Mouse (Mus musculus) Muller cell, postnatal 12 days (primary cell): Measurements from ENCODE around the gene Tacc2.

Experiments
- DNase-seq: peaks from one replicate; pipeline ENCODE4 v3.0.0-alpha.2; 2015; ENCODE audit errors: inconsistent ontology term

Tacc2 gene

DNA sequence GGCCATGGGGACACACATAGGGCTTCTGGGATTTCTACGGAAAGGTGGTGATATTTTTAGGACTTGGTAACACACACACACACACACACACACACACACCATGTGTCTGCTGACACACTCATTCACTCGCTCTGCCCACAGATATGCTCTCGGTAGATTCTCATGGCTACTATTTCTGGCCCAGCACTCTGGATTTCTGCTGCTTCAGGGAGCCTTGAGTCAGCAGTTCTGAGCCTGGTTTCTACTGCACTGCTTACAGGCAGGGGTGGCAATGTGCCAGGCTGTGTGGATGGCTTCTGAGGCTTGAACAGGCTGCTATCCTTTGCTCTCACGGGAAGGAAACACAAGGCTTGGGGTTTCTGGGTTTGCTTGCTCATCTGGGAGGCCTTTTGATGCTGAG lies 104.6 kb downstream of the Tacc2 start:
- DNase-seq: peak; percentile 45

DNA sequence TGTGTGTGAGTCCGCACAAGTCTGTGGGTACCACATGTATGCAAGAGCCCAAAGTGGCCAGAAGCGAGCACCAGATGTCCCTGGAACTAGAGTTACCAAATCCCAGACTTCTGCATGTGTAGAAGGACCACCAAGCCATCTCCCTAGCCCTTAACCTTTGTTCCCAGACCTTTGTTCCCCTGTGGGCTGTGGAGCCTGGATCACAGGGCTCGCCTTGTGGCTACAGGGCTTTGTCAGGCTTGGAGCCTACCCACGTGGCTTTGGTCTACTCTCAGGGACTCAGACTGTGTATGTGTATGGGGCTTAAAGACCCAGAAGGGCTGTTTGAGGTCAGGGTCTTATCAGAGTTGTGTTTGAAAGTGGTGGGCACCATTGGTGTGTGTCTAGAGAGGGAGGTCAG lies 111.4 kb downstream of the Tacc2 start:
- no peak for DNase-seq

DNA sequence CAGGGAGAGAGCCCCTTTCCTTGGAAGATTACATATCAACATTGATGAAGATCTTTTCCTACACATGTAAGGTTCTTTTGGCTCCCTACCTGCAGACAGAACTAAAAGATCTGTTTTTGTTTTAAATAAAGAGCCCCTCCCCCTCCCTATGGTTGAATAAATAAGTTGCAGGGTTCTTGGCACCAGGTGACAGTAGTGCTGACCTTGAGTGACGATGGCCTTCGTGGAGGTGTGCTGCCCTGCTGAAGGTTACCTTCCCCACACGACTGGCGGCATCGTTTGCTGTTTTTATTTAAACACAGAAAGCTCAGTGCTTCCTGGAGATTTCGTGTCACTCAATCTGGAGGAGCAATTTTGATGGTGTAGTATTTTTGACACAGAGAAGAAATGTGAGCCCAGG lies 113.6 kb downstream of the Tacc2 start:
- DNase-seq: no peak

DNA sequence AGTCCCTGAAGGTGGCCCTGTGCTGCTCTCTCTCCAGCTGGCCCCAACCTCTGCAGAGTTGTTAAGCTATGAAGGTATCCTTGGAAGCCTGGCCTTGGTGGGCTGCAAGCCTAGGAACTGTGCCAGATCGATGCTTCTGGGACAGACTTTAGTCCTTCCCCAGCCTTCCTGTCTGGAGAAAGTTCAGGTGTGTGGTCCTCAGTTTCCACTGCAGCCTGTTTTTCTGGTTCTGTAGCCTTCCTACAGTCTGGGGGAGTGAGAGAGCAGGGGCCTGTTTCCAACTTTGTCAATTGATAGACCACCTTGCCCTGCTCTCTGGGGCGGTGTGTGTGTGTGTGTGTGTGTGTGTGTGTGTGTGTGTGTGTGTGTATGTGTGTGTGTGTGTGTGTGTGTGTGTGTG lies 114.7 kb downstream of the Tacc2 start:
- no peak for DNase-seq

DNA sequence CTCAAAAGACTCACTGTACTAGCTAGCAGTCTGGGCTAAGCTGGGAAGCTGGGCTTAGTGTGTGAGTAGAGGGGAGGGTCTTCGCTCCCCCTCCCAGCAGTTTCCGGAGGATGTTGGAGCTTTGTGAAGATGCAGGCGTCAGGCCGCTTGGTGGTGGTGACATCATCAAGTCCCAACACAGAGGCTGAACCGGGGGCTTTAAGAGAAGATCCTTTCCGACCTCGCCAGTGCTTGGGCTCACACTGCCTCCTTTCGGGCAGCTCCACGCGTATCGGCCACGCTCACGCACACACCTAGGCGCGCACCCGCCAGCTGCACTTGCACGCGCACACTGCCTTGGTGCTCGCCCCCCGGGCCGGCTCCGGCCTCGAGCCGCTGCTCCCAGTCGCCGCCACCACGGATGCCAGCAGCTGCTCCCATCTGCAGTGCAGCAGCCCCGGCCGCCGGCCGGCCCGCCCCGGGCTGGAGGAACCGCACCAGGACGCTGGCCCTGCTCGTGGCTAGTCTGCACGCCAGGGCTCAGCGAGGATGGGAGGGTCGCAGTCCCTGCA lies 115.2 kb downstream of the Tacc2 start:
- peak; percentile 74 for DNase-seq

DNA sequence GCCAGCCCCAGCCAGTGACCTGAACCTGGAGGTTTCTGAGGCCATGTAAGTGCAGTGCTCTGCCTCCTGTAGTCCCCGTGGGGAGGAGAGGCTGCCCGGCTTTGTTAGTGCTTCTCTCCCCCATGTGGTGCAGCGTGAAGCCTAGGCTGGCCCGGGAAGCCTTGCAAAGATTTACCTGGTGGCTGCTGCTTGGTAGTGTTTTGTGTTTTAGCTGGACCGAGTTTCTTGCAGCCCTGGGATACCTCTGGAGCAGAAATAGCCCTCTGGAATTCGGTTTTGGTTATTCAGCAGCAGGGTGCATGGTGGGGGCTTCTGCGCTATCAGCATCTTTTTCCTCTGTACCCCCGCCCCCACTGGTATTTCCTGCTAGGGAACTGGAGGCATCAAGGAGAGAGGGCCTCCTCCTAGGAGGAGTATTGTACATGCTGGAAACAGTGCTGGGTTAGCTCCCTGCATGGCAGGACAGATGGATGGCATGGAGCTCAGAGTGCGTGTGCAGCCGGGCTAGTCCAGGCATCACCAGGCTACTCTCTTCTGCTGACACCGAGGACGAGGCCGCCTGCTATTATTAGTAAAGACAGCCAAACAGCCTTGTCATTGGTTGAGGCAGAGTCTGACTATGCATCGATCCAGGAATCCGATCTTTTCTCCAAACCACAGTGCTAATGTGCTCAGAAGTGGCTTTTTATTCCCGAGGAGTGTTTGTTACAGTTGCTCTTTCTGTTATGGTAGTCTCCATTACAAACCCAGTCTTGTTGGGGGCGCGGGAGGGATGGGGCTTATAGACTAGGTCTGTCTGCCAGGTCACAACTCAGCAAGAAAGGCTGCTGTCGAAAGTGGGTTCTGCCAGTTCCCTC lies 115.9 kb downstream of the Tacc2 start:
- DNase-seq: peak; percentile 63

DNA sequence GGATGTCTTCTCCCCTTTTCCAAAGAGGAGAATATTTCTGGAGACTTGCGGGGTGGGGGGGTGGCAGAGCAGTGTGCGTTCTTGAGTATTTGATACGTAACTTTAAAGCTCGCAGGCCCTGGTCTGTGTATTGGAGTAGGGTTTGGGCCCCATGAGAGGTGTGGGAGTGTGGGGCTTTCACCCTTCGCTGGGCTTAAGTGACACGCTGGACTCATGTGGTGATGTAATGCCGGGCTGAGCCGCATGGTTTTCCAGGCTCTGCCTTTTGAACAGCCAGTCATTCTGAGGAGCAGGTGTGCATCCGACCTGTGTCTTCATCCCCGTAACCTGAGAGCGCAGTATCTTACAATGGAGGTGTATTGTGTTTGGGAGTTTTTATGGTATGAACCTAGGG lies 116.6 kb downstream of the Tacc2 start:
- DNase-seq: no peak

DNA sequence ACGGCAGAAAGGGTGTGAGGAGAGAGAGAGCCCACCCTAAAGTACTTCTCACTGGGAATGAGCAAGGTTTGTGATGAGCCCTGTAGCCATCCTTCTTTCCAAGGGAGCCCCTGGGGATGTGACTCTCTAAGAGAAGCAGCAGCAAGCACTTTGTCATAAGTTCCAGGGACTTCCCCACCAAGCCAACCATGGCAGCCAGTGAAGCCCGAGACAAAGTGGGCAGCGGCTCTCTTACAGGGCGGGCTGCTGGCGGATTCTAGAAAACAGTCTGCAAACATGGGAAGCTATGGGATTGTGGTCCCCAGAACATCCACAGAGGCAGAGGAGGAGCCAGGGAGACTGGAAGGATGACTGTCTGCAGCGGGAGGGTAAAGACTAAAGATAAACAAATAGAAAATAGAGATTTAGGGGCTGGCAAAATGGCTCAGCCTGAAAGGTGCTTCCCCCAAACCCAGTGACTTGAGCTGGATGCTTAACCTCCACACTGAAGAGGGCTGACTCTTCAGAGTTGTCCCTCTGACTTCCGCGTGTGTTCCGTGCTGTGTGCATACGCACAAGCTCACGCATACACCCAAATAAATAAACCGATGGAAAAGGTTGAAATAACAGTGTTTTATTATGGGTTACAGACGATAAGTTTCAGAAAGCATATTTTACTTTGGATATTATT lies 118.6 kb downstream of the Tacc2 start:
- DNase-seq: no peak

DNA sequence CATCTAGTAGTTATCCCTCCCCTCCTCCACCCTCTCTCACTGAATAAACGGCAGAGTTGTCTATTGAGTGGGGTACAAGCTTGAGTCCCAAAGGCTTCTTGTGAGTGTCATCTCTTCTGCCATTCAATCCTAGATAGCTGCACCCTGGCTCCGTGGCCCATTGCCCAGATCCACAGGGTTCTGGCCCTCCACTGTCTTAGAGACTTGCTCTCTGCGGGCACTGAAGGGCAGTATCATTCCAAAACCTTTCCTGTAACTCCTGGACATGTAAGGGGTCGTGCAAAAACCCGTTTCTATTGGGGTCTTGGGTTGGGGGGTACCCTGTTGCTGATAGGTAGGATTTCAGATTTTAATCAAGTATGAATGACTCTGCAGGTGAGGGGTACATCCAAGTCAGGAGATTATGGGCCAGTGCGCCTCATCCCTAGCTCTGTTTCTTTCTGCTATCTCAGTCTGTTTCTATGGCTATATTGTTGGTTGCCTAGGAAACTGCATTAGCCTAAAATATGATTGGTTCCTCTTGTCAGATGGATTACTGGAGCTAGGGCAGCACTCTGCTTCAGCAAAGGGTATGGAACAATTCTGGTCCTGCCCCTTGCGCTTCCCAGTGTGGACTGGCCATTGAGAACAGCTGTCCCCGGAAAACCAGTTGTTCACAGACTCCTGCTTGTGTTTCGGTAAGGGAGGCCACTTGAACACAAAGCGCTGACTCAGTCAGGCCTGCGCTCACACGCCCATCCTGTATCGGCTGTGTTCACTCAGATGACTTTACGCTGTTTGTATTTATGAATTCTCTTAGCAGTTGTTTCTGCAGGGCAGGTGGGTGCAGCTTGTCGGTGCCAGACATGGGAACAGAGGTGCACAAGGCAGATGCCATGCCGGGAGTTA lies 119.4 kb downstream of the Tacc2 start:
- no peak for DNase-seq

DNA sequence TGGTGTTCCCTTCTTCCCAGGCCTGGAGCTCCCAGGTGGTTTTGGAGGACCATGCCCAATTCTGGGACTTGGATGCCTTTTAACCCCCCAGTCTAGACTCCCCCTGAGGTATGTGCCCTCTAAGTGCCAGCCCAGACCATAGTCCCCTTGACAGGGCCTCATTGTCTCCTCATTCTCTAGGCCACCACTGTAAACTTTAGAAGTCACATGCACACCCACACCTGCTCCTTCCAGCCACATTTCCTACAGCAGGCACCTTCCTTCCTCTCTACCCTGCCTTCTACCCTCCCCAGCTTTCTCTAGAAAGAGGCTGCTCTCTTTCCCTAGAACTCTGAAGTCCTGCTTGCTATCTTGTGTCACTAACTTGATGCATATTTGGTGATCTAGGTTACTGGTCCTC lies 121.2 kb downstream of the Tacc2 start:
- no peak for DNase-seq

DNA sequence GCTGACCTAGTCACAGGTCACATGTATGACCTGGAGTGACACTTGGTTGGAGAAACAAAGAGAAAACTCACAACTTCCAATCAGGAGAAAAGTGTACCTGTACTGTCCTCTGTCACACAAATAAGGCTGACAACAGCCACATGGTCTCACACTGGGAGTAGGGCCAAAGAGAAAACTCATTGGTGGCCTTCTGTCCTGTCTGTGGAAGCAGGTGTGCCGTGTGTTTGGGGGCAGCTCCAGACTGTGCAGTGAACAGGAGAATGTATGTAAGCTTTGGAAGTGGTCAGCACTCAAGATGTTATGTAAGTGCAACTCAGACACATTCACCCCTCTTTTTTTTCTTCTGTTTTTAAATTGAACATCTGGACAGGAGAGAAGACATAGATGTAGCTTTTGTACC lies 124.1 kb downstream of the Tacc2 start:
- no peak for DNase-seq

DNA sequence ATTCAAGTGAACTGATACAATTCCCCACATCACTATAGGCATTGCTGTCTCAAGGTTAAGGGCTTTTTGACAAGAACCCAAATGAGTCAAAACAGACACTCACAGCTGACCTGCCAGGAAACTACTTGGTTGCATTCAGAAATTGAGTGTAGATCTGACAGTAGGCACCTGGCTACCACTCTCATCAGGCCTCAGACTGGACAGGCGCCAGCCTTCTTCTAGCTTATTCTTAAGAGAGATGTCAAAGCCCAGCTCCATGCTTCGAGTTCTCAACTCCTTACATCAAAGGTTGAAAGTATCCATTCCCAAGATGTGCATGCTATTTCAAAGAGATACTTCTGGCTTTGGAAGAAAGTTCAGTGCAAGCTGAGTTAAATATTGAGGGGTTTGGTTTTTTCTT lies 128.0 kb downstream of the Tacc2 start:
- no peak for DNase-seq

DNA sequence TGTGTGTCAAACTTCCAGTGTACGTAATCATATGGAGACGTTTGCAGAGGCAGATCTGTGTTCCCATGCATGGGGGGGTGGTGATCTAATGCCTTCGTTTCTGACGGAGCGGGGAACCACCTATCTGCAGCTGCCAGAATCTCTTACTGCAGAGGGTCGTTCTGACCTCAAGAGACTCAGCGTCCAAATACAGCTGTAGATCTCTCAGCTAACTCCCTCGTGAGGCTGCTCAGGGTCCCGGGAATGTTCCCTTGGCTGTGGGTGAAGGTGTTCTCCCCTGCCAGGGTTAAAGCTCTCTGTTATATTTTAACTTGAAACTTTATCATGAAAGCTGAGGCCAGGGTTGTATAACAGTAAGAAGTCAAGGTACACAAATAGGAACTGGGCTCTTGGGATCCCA lies 131.7 kb downstream of the Tacc2 start:
- DNase-seq: no peak

DNA sequence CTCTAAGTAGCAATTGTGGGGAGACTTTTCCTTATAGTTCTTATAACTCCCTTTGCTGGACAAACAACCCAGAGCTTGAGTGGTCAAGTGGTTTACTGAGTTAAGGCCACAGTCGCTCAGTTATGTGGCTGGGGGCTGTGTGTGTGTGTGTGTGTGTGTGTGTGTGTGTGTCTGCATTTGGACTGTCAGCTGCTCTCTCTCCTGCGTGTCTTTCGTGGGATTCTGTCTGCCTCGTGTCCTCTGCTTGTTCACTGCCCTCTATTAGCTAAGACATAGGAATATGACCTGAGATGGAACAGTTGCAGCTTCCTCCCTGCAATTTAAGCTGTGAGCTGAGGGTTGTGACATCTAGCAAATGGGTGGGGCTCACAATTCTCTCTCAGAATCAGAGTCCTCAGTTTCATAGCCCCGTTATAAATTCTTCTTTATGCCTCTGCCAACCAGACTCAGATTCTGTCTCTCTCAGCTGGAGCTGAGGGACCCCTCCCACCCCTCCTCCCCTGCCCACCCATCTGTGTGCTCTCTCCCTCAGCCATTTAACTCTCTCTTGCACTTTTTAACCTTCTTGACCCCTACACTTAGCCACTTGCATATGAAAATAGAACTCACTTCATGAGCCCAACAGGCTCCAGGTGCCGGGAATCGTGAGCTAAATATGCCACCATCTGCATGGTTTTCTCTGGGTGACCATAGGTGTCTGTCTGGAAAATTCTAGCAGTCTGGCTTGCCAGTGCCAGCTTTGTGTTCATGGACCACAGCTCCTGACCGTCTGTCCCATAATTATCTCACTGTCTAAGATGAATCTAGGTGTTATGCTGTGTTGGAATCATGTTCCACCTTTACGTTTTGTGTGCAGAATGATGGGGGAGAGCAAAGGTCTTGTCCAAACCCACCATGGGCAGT lies 132.4 kb downstream of the Tacc2 start:
- DNase-seq: no peak

DNA sequence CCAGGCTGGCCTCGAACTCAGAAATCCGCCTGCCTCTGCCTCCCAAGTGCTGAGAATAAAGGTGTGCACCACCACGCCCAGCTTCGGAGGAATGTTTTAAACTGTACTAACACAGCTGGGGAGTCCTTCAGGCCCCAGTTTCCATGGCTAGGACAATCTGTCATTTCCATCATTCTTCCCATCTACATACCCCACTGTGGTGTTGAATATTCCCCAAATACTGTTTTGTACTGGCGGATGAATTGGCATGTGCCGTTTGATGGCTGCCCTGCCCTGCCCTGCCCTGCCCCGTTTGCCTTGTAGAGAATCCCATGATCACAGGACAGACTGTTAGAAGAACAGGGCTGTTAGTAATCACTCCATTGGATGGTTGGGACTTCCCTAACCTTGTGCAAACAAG lies 134.6 kb downstream of the Tacc2 start:
- no peak for DNase-seq

DNA sequence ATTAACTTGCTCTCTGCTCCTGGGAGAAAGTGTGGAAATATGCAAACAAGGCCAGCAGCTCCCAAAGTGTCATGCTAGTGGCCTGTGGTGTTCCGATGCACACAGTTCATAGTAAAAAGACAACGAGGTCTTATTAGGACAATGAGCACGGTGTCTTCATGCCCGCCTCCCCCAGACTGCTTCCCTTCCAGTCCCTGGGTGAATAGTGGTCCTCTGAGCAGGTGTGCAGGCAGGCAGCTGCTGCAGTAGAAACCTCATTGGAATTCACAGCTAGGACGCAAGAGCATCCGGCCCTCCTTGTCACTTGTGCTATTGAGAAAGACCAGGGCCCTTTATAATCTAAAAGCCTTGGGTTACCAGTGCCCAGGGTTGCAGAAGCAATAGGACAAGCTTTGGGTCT lies 136.1 kb downstream of the Tacc2 start:
- peak; percentile 4 for DNase-seq

DNA sequence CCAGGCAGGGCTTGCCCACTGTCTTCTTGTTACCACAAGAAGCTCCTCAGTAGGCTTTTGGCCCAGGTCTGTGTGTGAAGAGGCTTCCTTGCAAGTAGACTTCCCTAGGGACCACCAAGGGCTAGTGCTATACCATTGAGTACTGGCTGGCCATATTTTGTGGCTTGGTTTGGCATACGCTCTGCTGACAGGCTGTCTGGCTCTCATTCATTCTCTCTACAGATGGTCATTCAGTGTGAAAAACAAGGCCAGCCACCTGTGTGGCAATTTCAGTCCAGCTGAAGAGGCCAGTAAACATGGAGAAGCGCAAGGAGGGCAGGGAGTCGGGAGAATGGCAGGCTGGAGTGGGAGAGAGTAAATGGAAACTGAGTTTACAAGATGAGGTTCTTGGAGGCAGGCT lies 138.2 kb downstream of the Tacc2 start:
- peak; percentile 7 for DNase-seq

DNA sequence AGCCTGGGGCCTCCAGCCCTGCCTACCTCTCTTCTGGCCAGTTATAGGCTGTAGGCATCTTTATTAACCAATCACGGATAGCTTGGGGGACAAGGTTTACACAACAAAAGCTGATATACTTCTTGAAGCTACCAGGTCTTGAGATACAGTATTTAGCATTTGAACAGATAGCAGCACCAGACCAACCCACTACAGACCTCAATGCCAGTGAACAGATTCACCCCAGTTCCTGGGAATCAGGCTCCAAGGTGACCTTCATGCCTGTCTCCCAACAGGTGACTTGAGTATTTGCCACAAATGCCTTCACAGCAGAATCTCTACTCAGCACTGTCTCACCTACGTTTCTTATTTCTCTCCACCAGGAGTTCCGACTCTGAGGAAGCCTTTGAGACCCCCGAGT lies 139.1 kb downstream of the Tacc2 start:
- no peak for DNase-seq

DNA sequence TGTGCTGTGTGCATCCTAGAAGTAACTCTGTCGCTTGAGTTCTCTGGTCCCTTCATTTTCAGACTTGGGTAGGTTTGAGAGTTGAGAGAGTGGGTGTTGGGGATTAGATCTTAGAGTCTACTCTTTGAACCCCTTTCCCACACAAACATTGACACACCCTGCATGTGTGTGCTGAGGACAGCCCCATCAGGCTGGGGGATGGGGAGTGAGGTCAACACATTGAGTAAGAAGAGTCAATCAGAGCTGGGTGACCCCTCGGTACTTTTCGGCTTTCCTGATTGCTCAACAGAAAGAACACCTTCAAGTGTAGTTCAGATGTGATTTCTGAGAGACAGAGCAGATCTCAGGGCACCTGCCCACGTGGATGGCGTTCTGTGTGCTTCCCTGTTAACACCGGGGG lies 139.8 kb downstream of the Tacc2 start:
- no peak for DNase-seq

DNA sequence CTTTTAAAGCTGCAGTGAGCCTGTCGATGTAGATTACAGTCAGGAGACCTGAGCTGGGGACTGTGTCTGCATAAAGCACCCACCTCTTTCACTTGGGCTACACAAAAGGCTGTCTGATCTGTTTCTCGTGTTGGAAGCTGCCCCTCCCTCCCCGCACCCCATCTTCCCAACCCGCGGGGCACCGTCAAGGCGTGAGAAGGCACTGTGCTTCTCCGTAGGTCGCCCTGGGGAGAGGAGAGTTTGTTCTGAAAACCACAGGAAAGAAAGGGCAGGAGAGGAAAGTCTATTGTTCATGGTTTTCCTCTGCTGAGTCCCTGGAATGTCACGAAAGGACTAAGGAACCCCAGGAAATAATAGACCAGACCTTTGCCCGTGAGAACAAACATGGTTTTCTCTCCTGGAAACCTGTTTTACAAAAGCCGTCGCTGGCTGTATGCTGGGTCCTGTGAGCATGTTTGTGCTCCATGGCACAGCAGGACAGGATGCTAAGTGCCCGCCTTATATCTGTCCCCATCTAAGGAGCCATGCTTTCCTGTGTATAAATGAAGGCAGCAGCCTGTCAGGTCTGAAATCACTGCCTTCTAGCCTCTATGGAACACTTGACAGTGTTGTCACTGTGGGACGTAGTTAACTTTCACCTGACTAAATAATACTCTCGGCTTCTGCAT lies 142.8 kb downstream of the Tacc2 start:
- DNase-seq: peak; percentile 36
